Mouse (Mus musculus) hindbrain, embryonic 16.5 days (tissue): ENCODE measurements at regions not wholly inside any gene's neighbourhood (a gene's known extent, or its start where the extent isn't known, plus 50 kb on each side); places are given as distances from the start of the nearest gene placed in this dataset.

Experiments
- ATAC-seq: fragments of 200-750 bp; cut with Nextera tagmentation; 2 replicates; pipeline ENCODE4 v1.8.0; 2017; ENCODE audit warnings: moderate TSS enrichment, moderate library complexity
- H3K27ac ChIP-seq: fragments of 300-500 bp; sonication (generic); 2 replicates; pipeline ENCODE4 v1.5.1; 2014; ENCODE audit warnings: low read depth, mild to moderate bottlenecking, control low read depth, low read length, moderate library complexity
- H3K27me3 ChIP-seq: fragments of 300-500 bp; sonication (generic); replicated peaks from 2 replicates; pipeline ENCODE4 v1.6.1; 2014; ENCODE audit warnings: low read length; ENCODE audit not compliant: control insufficient read depth, insufficient read depth
- H3K36me3 ChIP-seq: fragments of 300-500 bp; sonication (generic); 2 replicates; pipeline ENCODE4 v1.6.1; 2014; ENCODE audit warnings: mild to moderate bottlenecking, low read length, moderate library complexity, mixed read lengths; ENCODE audit not compliant: control insufficient read depth, insufficient read depth
- H3K4me1 ChIP-seq: fragments of 300-500 bp; sonication (generic); 2 replicates; pipeline ENCODE4 v1.6.1; 2014; ENCODE audit warnings: low read depth, low read length; ENCODE audit not compliant: control insufficient read depth, insufficient read depth
- H3K4me2 ChIP-seq: fragments of 300-500 bp; sonication (generic); 2 replicates; pipeline ENCODE4 v1.6.1; 2014; ENCODE audit warnings: mild to moderate bottlenecking, low read length, control low read depth, moderate library complexity
- H3K4me3 ChIP-seq: fragments of 300-500 bp; sonication (generic); 2 replicates; pipeline ENCODE4 v1.5.1; 2014; ENCODE audit warnings: mild to moderate bottlenecking, low read length, control low read depth, moderate library complexity
- H3K9ac ChIP-seq: fragments of 300-500 bp; sonication (generic); 2 replicates; pipeline ENCODE4 v1.6.1; 2014; ENCODE audit warnings: low read depth, mild to moderate bottlenecking, control low read depth, low read length, moderate library complexity
- H3K9me3 ChIP-seq: fragments of 300-500 bp; sonication (generic); 2 replicates; pipeline ENCODE4 v1.6.1; 2014; ENCODE audit warnings: mild to moderate bottlenecking, low read length, moderate library complexity; ENCODE audit not compliant: control insufficient read depth
- WGBS: fragments of 180-500 bp; shearing (Covaris S2); extraction: QIAGEN DNeasy Blood & Tissue Kit; methylation state at CpG from one replicate; pipeline ENCODE4 v1.1.7; 2014; 5-methylcytosine and 5-hydroxymethylcytosine counted together

DNA sequence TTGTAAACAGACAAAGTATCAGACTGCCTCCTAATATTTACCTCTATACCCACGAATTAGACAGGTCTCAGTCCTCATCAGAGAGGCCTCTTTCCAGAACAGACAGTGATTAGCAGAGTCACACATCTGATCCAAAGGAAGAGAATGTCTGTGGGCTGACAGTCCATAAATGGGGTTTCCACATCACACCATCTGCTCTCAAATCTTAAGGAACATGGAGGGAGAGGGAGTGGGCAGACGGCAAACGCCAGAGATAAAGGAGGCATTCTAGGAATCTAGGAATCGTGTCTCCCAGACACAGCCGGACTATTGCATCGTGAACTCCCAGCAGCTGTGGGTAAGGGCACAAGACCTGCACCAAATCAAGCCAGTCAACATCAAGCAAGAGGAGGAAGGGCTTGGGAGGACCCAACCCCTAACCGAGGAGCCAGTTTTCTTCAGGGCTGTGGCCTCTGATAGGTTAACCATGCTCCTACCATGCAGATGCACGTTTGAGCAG is 219.8 kb downstream of the Setd4 start:
- no peak overlapping the region for H3K4me3 ChIP-seq
- WGBS: 73% methylated on average over 8 of the region's 8 CpGs
- H3K27ac ChIP-seq: no peak overlapping the region
- no peaks in the 10 kb centered on the region for H3K27me3 ChIP-seq
- H3K36me3 ChIP-seq: no peaks in the 10 kb centered on the region
- no peaks in the 10 kb centered on the region for H3K9me3 ChIP-seq
- H3K9ac ChIP-seq: no peak overlapping the region
- no peak overlapping the region for H3K4me2 ChIP-seq
- H3K4me1 ChIP-seq: peaks cover 22% of the 10 kb centered on the region
- no peak for ATAC-seq

DNA sequence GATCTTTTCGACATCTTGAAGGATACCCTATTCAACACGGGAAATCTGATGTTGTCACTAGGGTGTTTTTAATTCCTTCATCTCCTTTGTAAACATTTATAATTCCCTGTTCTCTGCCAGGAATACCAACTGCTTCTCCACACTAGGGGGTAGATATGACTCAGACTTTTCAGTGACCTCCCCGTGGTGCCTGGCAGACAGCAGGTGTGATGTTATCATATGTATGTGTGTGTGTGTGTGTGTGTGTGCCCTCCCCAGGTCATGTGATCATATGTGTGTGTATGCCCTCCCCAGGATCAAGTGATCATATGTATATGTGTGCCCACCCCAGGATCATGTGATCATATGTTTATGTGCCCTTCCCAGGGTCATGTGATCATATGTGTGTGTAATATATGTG is 220.9 kb downstream of the Setd4 start:
- Histone ChIP-seq H3K9ac (no peak overlapping the region), H3K27me3 (no peaks in the 10 kb centered on the region), H3K4me1 (peaks cover 22% of the 10 kb centered on the region), H3K4me2 (no peak overlapping the region), H3K4me3 (no peak overlapping the region), H3K27ac (no peak overlapping the region), H3K9me3 (no peaks in the 10 kb centered on the region), H3K36me3 (no peaks in the 10 kb centered on the region)
- ATAC-seq: no peak
- WGBS: 79% methylated on average over 3 of the region's 3 CpGs

DNA sequence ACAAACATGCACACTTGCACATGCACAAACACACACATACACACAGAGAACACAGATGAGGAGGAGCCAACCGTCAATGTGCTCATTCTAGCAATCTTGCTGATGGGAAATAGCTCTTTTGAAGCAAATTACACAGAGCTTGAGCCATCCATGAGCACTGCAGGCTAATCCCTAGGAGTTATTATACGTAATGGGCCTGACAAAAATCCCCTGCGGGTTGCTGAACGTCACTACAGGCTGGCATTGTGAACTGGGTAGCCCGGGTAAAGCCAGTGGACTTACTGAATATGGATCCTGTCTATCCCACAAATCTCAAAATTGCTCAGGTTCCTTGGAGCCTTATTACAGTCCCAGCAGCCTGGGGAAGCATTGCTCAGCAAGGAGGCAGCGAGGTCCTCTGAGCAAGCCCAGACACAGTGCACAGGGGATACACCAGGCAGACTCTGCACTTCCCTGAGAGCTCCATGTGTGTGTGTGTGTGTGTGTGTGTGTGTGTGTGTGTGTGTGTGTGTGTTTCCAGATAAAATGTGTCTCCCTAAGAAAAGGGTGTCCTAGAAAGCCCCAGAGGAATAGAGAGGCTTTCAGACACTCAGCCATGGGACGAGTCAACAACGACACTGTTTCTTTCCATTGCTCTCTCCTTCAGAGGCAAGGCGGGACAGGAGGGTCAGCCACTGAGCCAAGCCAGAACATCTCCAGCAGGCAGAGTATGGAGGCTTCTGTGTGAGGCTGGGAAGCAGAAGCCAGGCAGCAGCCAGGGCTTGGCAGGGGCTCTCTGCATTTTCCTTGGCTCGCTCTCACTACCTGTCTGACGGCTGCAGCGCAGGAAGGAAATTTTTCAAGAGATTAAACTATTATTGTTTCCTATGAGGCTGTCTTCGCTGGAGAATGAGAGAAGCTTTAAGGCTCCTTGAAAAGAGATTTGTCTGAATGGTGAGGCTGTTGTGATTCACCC is 222.9 kb downstream of the Setd4 start:
- Histone ChIP-seq H3K27ac (no peak overlapping the region), H3K9me3 (no peaks in the 10 kb centered on the region), H3K27me3 (no peaks in the 10 kb centered on the region), H3K36me3 (no peaks in the 10 kb centered on the region), H3K4me2 (no peak overlapping the region), H3K4me3 (no peak overlapping the region), H3K9ac (no peak overlapping the region), H3K4me1 (peaks cover 22% of the 10 kb centered on the region)
- ATAC-seq: peak; percentile 63; the same call in 1 of the 2 replicates
- WGBS: 51% methylated on average over 13 of the region's 13 CpGs

DNA sequence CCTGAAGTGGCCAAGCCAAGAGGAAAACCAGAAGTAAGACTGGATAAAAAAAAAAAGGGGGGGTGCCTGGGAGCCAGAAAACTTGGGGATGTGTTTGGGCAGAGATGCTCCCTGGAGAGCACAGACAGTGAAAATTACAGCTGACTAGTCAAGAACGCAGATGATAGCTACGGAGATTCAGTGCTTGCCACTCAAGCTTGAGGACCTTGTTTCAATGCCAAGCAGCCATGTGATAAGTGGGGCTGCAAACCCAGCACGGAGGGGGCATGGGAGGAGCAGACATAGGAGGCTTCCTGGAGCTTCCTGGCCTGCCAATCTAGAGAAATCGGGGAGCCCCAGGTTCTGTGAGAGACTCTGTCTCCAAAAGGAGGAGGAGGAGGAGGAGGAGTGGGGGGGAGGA is 223.7 kb downstream of the Setd4 start:
- Histone ChIP-seq H3K4me3 (no peak overlapping the region), H3K27me3 (no peaks in the 10 kb centered on the region), H3K9me3 (no peaks in the 10 kb centered on the region), H3K4me1 (peaks cover 22% of the 10 kb centered on the region), H3K4me2 (no peak overlapping the region), H3K9ac (no peak overlapping the region), H3K27ac (no peak overlapping the region), H3K36me3 (no peaks in the 10 kb centered on the region)
- WGBS: 22% methylated on average over 4 of the region's 4 CpGs
- ATAC-seq: no peak

DNA sequence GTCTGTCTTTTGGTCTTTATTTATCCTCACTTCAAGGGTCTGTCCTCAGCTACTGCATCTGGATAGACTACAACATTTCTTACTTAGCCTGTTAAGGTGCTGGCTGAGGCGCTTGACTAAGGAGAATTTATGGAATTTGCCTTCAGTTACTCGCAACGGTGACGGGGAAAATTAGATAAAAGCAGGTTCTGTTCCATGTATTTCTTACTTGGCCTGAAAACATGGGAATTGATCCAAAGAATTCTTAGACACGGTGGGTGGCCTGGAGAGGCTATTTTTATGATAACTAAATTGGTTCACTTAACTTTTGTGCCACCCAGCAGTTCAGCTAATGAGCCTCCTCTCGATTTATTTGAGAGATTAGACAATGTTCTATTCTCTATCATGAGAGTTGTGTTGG is 224.3 kb downstream of the Setd4 start:
- H3K36me3 ChIP-seq: no peaks in the 10 kb centered on the region
- no peak overlapping the region for H3K4me2 ChIP-seq
- peaks cover 22% of the 10 kb centered on the region for H3K4me1 ChIP-seq
- 33% methylated on average over 6 of the region's 6 CpGs for WGBS
- no peak for ATAC-seq
- no peaks in the 10 kb centered on the region for H3K27me3 ChIP-seq
- H3K9me3 ChIP-seq: no peaks in the 10 kb centered on the region
- no peak overlapping the region for H3K4me3 ChIP-seq
- no peak overlapping the region; the same call in 1 of the 2 replicates for H3K27ac ChIP-seq
- H3K9ac ChIP-seq: no peak overlapping the region

DNA sequence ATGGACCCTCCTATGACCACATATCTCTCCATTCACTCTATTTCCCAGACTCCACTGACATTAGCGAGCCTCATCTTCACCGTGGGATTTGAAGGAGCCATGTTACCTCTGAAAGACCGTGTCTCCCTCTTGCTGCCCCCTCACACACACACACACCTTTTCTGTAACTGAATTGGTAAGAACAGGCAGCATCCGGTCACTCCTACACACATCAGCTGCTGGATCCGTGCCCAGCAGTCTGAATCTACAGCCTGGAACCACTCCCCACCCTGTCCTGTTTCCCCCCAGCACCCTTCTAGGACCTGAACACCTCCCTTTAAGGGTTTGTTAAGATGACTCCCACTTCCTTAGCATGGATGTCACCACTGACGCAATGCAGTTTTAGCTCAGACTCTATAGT is 229.2 kb downstream of the Setd4 start:
- Histone ChIP-seq H3K9ac (no peak overlapping the region), H3K4me2 (no peak overlapping the region), H3K9me3 (no peaks in the 10 kb centered on the region), H3K27ac (no peak overlapping the region), H3K4me3 (no peak overlapping the region), H3K27me3 (no peaks in the 10 kb centered on the region), H3K36me3 (no peaks in the 10 kb centered on the region), H3K4me1 (peaks cover 3% of the 10 kb centered on the region)
- ATAC-seq: no peak
- WGBS: 81% methylated on average over 6 of the region's 6 CpGs

DNA sequence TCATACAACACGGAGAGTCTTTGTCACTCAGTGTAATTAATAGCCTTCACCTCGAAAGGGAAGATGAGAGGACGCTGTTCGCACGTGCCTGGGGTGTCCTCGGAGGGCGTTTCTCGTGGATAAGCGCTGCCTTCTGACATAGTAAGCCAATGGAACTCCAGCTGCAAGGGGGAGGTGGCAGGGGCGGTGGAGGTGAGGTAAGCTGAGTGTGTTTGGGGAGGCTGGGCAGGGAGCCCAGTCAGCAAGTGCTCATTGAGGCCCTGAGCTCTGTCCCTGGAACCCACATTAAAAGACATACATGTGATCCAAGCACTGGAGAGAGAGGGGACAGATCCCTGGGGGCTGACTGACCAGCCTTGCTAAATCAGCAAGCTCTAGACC is 234.1 kb downstream of the Setd4 start:
- H3K36me3 ChIP-seq: no peaks in the 10 kb centered on the region
- WGBS: 49% methylated on average over 10 of the region's 10 CpGs
- H3K27ac ChIP-seq: no peak overlapping the region
- H3K4me1 ChIP-seq: no peaks in the 10 kb centered on the region; the same call in 1 of the 2 replicates
- no peaks in the 10 kb centered on the region for H3K9me3 ChIP-seq
- no peak overlapping the region for H3K9ac ChIP-seq
- H3K4me2 ChIP-seq: no peak overlapping the region
- no peak overlapping the region for H3K4me3 ChIP-seq
- H3K27me3 ChIP-seq: no peaks in the 10 kb centered on the region
- peak; percentile 31 for ATAC-seq

DNA sequence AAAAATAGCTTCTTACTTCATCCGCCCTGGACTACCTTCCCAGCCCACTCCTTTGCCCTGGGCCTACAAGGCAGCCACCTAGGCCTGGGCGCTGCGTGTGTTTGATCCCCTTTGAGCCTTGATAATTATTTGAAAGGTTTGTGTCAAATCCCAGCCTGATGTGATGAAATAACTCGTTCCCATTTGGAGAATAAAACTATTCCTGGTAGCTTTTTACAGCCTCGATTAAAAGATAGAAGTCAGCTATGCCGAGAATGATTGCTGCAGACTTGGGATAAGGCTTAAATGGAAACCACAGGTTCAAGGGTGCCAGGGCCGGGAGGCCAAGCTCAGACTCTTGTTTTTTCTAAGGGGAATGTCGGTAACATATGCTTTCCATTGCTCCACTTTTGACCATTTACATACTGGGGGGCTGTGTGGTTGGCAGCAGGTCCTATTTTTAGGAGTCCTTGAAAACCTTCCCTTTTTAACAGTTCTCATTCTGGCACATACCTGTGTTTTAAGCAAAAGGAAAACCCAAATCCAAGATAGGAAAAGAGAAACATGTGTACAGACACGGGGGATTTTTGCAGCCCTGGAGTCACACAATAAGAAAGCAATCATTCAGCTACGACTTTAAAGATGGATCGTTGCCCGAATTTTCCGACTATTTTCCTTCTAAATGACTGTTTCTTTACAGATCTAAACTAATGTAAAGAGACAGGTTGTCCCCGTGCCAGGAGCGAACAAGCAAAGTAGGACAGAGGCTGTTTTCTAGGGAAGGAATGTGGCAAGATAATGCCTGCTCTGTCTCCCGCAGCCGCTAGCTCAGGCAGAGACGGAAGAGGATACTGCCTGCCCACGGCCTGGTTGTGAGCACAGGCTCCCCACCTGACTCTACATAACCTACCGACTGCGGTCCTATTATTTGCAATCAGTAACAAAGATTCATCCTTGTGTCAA is 234.8 kb downstream of the Setd4 start:
- no peak overlapping the region for H3K9ac ChIP-seq
- no peak overlapping the region for H3K4me2 ChIP-seq
- no peaks in the 10 kb centered on the region for H3K36me3 ChIP-seq
- H3K9me3 ChIP-seq: no peaks in the 10 kb centered on the region
- peak; percentile 82 for ATAC-seq
- no peak overlapping the region for H3K27ac ChIP-seq
- H3K4me1 ChIP-seq: no peaks in the 10 kb centered on the region; the same call in 1 of the 2 replicates
- 54% methylated on average over 21 of the region's 21 CpGs for WGBS
- H3K27me3 ChIP-seq: no peaks in the 10 kb centered on the region
- H3K4me3 ChIP-seq: no peak overlapping the region

DNA sequence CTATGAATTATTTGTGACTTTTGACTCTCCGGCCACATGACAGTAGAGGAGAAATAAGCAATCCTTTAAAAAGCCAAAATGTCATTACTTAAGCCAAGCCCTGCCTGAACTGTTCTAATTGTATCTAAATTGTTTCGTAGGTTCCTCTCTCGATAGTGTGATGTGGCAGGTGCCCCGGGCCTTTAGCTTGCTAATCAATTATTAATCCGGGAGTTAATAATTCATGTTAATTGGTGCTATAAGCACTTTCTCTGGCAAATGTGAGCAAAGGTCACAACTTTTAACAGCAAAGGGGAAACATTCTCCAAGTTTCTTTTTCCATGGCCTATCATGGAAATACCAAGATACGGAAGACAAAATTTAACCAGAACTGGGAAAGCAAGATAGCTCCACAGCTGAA is 235.9 kb downstream of the Setd4 start:
- Histone ChIP-seq H3K4me3 (no peak overlapping the region), H3K36me3 (no peaks in the 10 kb centered on the region), H3K27me3 (no peaks in the 10 kb centered on the region), H3K4me2 (no peak overlapping the region), H3K4me1 (no peaks in the 10 kb centered on the region; the same call in 1 of the 2 replicates), H3K9me3 (no peaks in the 10 kb centered on the region), H3K9ac (no peak overlapping the region), H3K27ac (no peak overlapping the region)
- ATAC-seq: no peak
- 77% methylated on average over 6 of the region's 6 CpGs for WGBS
